Mouse (Mus musculus): Measurements from ENCODE around the gene Mast4.

The Mast4 gene

GRCm38 (mm10) chr13:102775506-102775905 is 558.8 kb downstream of the Mast4 start:
- DNase-seq: no peak

- peak in 1 of 2 experiments; percentile 20 for DNase-seq
Observed at GRCm38 (mm10) chr13:102774786-102775201, 559.5 kb downstream of the Mast4 start.

GRCm38 (mm10) chr13:102773169-102773568 is 561.1 kb downstream of the Mast4 start:
- no peak for DNase-seq

GRCm38 (mm10) chr13:102770194-102770593 is 564.1 kb downstream of the Mast4 start:
- DNase-seq: peak; percentile 41 to 68

- DNase-seq: no peak
Observed at GRCm38 (mm10) chr13:102768512-102768911, 565.8 kb downstream of the Mast4 start.

GRCm38 (mm10) chr13:102767110-102767509 is 567.2 kb downstream of the Mast4 start:
- DNase-seq: no peak

- no peak for DNase-seq
Observed at GRCm38 (mm10) chr13:102765216-102765615, 569.1 kb downstream of the Mast4 start.

- no peak for DNase-seq
Observed at GRCm38 (mm10) chr13:102764218-102764617, 570.1 kb downstream of the Mast4 start.

- no peak for DNase-seq
Observed at GRCm38 (mm10) chr13:102762203-102762602, 572.1 kb downstream of the Mast4 start.

GRCm38 (mm10) chr13:102761410-102761809 is 572.9 kb downstream of the Mast4 start:
- DNase-seq: no peak

GRCm38 (mm10) chr13:102758021-102758420 is 576.3 kb downstream of the Mast4 start:
- no peak for DNase-seq

- no peak for DNase-seq
Observed at GRCm38 (mm10) chr13:102756071-102756470, 578.2 kb downstream of the Mast4 start.

- DNase-seq: no peak
Observed at GRCm38 (mm10) chr13:102755124-102755523, 579.2 kb downstream of the Mast4 start.

GRCm38 (mm10) chr13:102753714-102754556 is 580.4 kb downstream of the Mast4 start:
- DNase-seq: no peak

- no peak for DNase-seq
Observed at GRCm38 (mm10) chr13:102749891-102750290, 584.4 kb downstream of the Mast4 start.

GRCm38 (mm10) chr13:102749194-102749593 is 585.1 kb downstream of the Mast4 start:
- no peak for DNase-seq

GRCm38 (mm10) chr13:102746803-102747561 is 587.3 kb downstream of the Mast4 start:
- DNase-seq: peak in 1 of 2 experiments; percentile 47

GRCm38 (mm10) chr13:102745626-102746342 is 588.5 kb downstream of the Mast4 start:
- no peak for DNase-seq

GRCm38 (mm10) chr13:102745270-102745600 is 589.1 kb downstream of the Mast4 start:
- DNase-seq: no peak

GRCm38 (mm10) chr13:102744481-102745269 is 589.6 kb downstream of the Mast4 start:
- peak; percentile 36 to 50 for DNase-seq

- no peak for DNase-seq
Observed at GRCm38 (mm10) chr13:102739720-102740535, 594.4 kb downstream of the Mast4 start.

GRCm38 (mm10) chr13:102737811-102738210 is 596.5 kb downstream of the Mast4 start:
- DNase-seq: no peak
